Mouse (Mus musculus): ENCODE measurements around the gene Cbr3. TPM values are rescaled to one million over a fixed set of nuclear protein-coding genes. Genes with fewer than 3 reads are reported as not detected.

Cbr3 gene
- polyA plus RNA-seq, 1 experiment from 2014 or later = 0.27 TPM

DNA sequence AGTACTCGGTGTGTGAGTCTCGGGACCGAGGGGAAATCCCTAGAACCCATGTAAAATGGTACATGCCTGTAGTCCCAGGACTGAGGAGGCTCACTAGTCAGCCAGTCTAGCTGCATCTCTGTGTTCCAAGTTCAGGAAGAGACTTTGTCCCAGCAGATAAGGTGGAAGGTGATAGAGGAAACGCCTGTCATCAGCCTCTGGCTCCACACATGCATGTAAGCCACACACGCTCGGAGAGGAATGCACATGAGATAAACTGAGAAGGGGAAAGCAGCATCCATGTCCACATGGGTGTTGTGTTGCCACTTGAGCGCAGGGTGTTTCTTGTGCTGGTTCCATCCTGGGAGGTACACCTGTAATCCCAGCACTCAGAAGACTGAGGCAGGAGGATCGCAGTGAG, 48.3 kb downstream of the Cbr3 start:
- ATAC-seq = no peak
- no peaks in the 10 kb centered on the region for H3K9me3 ChIP-seq
- WGBS = 94% methylated on average over 8 of the region's 8 CpGs
- H3K4me1 ChIP-seq (replicated peaks) = no peaks in the 10 kb centered on the region
- no peak overlapping the region for H3K4me3 ChIP-seq (replicated peaks)
- H3K36me3 ChIP-seq = peaks cover 42% of the 10 kb centered on the region
- no peaks in the 10 kb centered on the region for H3K27me3 ChIP-seq
- no peak overlapping the region for H3K27ac ChIP-seq
- H3K9ac ChIP-seq (replicated peaks) = no peak overlapping the region
- no peak overlapping the region for H3K4me2 ChIP-seq (replicated peaks)

DNA sequence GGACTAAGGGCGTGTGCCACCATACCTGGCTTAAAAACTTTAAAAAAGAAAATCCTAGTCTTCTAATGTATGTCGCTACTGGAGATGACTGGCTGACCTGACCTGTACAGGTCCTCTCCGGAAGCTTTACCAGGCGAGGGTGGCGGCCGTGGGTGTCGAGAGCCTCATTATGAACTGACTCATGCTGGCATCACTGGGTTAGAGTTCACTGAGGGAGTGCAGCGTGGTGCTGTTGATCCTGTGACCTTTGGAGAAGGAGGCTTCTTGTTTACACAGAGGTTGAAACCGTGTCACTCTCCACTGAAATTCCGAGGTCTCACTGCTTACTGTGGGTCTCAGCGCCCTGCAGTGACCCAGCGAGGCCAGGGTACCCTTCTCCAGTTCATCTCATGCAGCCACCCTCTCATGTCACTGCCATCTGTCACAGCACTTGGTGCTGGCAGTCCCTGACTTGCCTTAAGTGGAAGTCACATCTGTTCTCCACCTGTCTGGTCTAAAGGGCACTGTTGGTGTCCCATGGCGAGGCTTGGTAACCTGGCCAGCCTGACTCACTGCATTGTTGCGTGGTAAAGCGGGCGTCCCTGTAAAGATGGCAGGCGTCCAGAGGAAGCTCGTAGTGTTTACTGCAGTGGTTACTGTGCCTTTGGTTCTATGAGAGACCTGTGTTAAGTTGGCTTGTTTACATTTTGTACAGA, 50.0 kb downstream of the Cbr3 start:
- H3K9me3 ChIP-seq = no peaks in the 10 kb centered on the region
- H3K4me1 ChIP-seq (replicated peaks) = no peaks in the 10 kb centered on the region
- 89% methylated on average over 18 of the region's 18 CpGs for WGBS
- no peak for ATAC-seq
- no peak overlapping the region for H3K4me3 ChIP-seq (replicated peaks)
- H3K27me3 ChIP-seq = no peaks in the 10 kb centered on the region
- no peak overlapping the region for H3K4me2 ChIP-seq (replicated peaks)
- no peak overlapping the region for H3K9ac ChIP-seq (replicated peaks)
- no peak overlapping the region for H3K27ac ChIP-seq
- H3K36me3 ChIP-seq = peaks cover 41% of the 10 kb centered on the region

- Histone ChIP-seq H3K27ac (no peak overlapping the region), H3K36me3 (peaks cover 47% of the 10 kb centered on the region), H3K9ac (replicated peaks) (no peak overlapping the region), H3K4me1 (replicated peaks) (no peaks in the 10 kb centered on the region), H3K27me3 (no peaks in the 10 kb centered on the region), H3K9me3 (no peaks in the 10 kb centered on the region), H3K4me2 (replicated peaks) (no peak overlapping the region), H3K4me3 (replicated peaks) (no peak overlapping the region)
- no peak for ATAC-seq
- WGBS = 93% methylated on average over 11 of the region's 11 CpGs
These were observed 56.2 kb downstream of the Cbr3 start for GRCm38 (mm10) chr16:93739251-93739650.

Other genes with a start within 250 kb of the Cbr3 start
- gene Setd4, start 79.2 kb upstream of the Cbr3 start, polyA plus RNA-seq (2015; fragmentation: Nextera tagmentation; extraction: Ambion mirVana) = 15.2 and 16.4 TPM in 2 replicates
- 156 and 157 TPM in 2 replicates for gene Cbr1, start 77.4 kb upstream of the Cbr3 start, polyA plus RNA-seq (2015; fragmentation: Nextera tagmentation; extraction: Ambion mirVana)
- gene Gm5678, start 55.1 kb upstream of the Cbr3 start, polyA plus RNA-seq (2015; fragmentation: Nextera tagmentation; extraction: Ambion mirVana) = not detected in 2 replicates
- 29.6 and 32.4 TPM in 2 replicates for gene Dop1b, start 28.7 kb downstream of the Cbr3 start, polyA plus RNA-seq (2015; fragmentation: Nextera tagmentation; extraction: Ambion mirVana)
- 32.7 and 39.2 TPM in 2 replicates for gene Morc3, start 148.9 kb downstream of the Cbr3 start, polyA plus RNA-seq (2015; fragmentation: Nextera tagmentation; extraction: Ambion mirVana)
- 32.3 and 34.3 TPM in 2 replicates for gene Chaf1b, start 200.7 kb downstream of the Cbr3 start, polyA plus RNA-seq (2015; fragmentation: Nextera tagmentation; extraction: Ambion mirVana)

Data from midbrain, embryonic 13.5 days (tissue).